Mouse (Mus musculus): Measurements from ENCODE around the gene Sox13. TPM values are rescaled to one million over a fixed set of nuclear protein-coding genes. Genes with fewer than 3 reads are reported as not detected.

Gene Sox13
- polyA plus RNA-seq, 1 experiment from 2014 or later: 8.8 TPM

- Histone ChIP-seq H3K9me3 (no peaks in the 10 kb centered on the region), H3K4me2 (no peak overlapping the region), H3K27ac (replicated peaks) (no peak overlapping the region), H3K4me1 (replicated peaks) (peaks cover 18% of the 10 kb centered on the region), H3K27me3 (no peaks in the 10 kb centered on the region; the same call in 1 of the 2 replicates), H3K4me3 (no peak overlapping the region), H3K9ac (no peak overlapping the region), H3K36me3 (no peaks in the 10 kb centered on the region)
- WGBS: 49% methylated on average over 13 of the region's 13 CpGs
- ATAC-seq (ENCODE audit: low read depth): no peak
These were observed 27.8 kb upstream of the Sox13 start for GRCm38 (mm10) chr1:133451869-133452563.

- Histone ChIP-seq H3K4me3 (no peak overlapping the region), H3K4me1 (replicated peaks) (peaks cover 18% of the 10 kb centered on the region), H3K9ac (no peak overlapping the region), H3K27me3 (no peaks in the 10 kb centered on the region; the same call in 1 of the 2 replicates), H3K4me2 (no peak overlapping the region), H3K9me3 (no peaks in the 10 kb centered on the region), H3K36me3 (no peaks in the 10 kb centered on the region), H3K27ac (replicated peaks) (no peak overlapping the region)
- ATAC-seq (ENCODE audit: low read depth): no peak
- 79% methylated on average over 11 of the region's 11 CpGs for WGBS
These were observed 26.8 kb upstream of the Sox13 start for GRCm38 (mm10) chr1:133451025-133451424.

- peak overlapping the region; percentile 11; the same call in 1 of the 2 replicates for H3K4me2 ChIP-seq
- H3K9ac ChIP-seq: no peak overlapping the region
- no peak overlapping the region for H3K27ac ChIP-seq (replicated peaks)
- no peaks in the 10 kb centered on the region for H3K36me3 ChIP-seq
- H3K4me1 ChIP-seq (replicated peaks): peaks cover 18% of the 10 kb centered on the region
- H3K9me3 ChIP-seq: peaks cover 2% of the 10 kb centered on the region
- no peak for ATAC-seq (ENCODE audit: low read depth)
- H3K27me3 ChIP-seq: no peaks in the 10 kb centered on the region; the same call in 1 of the 2 replicates
- H3K4me3 ChIP-seq: no peak overlapping the region
- WGBS: 26% methylated on average over 14 of the region's 14 CpGs
These were observed 24.3 kb upstream of the Sox13 start for GRCm38 (mm10) chr1:133448351-133448931.

GRCm38 (mm10) chr1:133446291-133446690 lies 22.1 kb upstream of the Sox13 start:
- no peak for ATAC-seq (ENCODE audit: low read depth)
- H3K4me3 ChIP-seq: no peak overlapping the region
- no peak overlapping the region for H3K4me2 ChIP-seq
- H3K36me3 ChIP-seq: no peaks in the 10 kb centered on the region
- no peak overlapping the region for H3K9ac ChIP-seq
- WGBS: 90% methylated on average over 4 of the region's 4 CpGs
- no peak overlapping the region for H3K27ac ChIP-seq (replicated peaks)
- H3K9me3 ChIP-seq: peaks cover 5% of the 10 kb centered on the region
- no peaks in the 10 kb centered on the region for H3K27me3 ChIP-seq
- H3K4me1 ChIP-seq (replicated peaks): peaks cover 7% of the 10 kb centered on the region

GRCm38 (mm10) chr1:133444315-133444714 lies 20.1 kb upstream of the Sox13 start:
- no peak overlapping the region for H3K4me3 ChIP-seq
- H3K9me3 ChIP-seq: peaks cover 5% of the 10 kb centered on the region
- H3K4me2 ChIP-seq: no peak overlapping the region
- peaks cover 7% of the 10 kb centered on the region for H3K4me1 ChIP-seq (replicated peaks)
- H3K27me3 ChIP-seq: no peaks in the 10 kb centered on the region
- H3K9ac ChIP-seq: no peak overlapping the region
- H3K27ac ChIP-seq (replicated peaks): no peak overlapping the region
- no peak for ATAC-seq (ENCODE audit: low read depth)
- 87% methylated on average over 8 of the region's 8 CpGs for WGBS
- H3K36me3 ChIP-seq: no peaks in the 10 kb centered on the region

- no peak overlapping the region for H3K9ac ChIP-seq
- WGBS: 21% methylated on average over 14 of the region's 14 CpGs
- H3K9me3 ChIP-seq: peaks cover under 1% of the 10 kb centered on the region; the same call in 1 of the 2 replicates
- peaks cover 20% of the 10 kb centered on the region for H3K4me1 ChIP-seq (replicated peaks)
- no peaks in the 10 kb centered on the region for H3K27me3 ChIP-seq
- H3K4me3 ChIP-seq: no peak overlapping the region
- no peak for ATAC-seq (ENCODE audit: low read depth)
- no peak overlapping the region for H3K27ac ChIP-seq (replicated peaks)
- no peaks in the 10 kb centered on the region for H3K36me3 ChIP-seq
- H3K4me2 ChIP-seq: no peak overlapping the region
These were observed 13.9 kb upstream of the Sox13 start for GRCm38 (mm10) chr1:133437916-133438683.

GRCm38 (mm10) chr1:133434756-133435112 lies 10.6 kb upstream of the Sox13 start:
- peak overlapping the region; percentile 47; the same call in 1 of the 2 replicates for H3K9ac ChIP-seq
- H3K9me3 ChIP-seq: peaks cover 6% of the 10 kb centered on the region
- ATAC-seq (ENCODE audit: low read depth): no peak; the same call in 1 of the 2 replicates
- H3K27me3 ChIP-seq: no peaks in the 10 kb centered on the region
- H3K4me1 ChIP-seq (replicated peaks): peaks cover 24% of the 10 kb centered on the region
- H3K4me3 ChIP-seq: peak overlapping the region; percentile 14; the same call in 1 of the 2 replicates
- no peaks in the 10 kb centered on the region for H3K36me3 ChIP-seq
- peak overlapping the region; percentile 67 for H3K27ac ChIP-seq (replicated peaks)
- 2% methylated on average over 10 of the region's 10 CpGs for WGBS
- H3K4me2 ChIP-seq: peak overlapping the region; percentile 44

- H3K4me2 ChIP-seq: peak overlapping the region; percentile 44
- peak overlapping the region; percentile 47 for H3K9ac ChIP-seq
- H3K4me3 ChIP-seq: peak overlapping the region; percentile 14; the same call in 1 of the 2 replicates
- 2% methylated on average over 9 of the region's 12 CpGs for WGBS
- H3K4me1 ChIP-seq (replicated peaks): peaks cover 24% of the 10 kb centered on the region
- peaks cover 11% of the 10 kb centered on the region for H3K9me3 ChIP-seq
- no peaks in the 10 kb centered on the region for H3K36me3 ChIP-seq
- H3K27ac ChIP-seq (replicated peaks): peak overlapping the region; percentile 67
- H3K27me3 ChIP-seq: no peaks in the 10 kb centered on the region
- peak; percentile 82 for ATAC-seq (ENCODE audit: low read depth)
These were observed 10.0 kb upstream of the Sox13 start for GRCm38 (mm10) chr1:133434018-133434755.

GRCm38 (mm10) chr1:133432566-133432965 lies 8.4 kb upstream of the Sox13 start:
- no peak overlapping the region for H3K9ac ChIP-seq
- H3K9me3 ChIP-seq: peaks cover 13% of the 10 kb centered on the region
- no peak overlapping the region for H3K4me3 ChIP-seq
- H3K27ac ChIP-seq (replicated peaks): no peak overlapping the region
- no peaks in the 10 kb centered on the region for H3K36me3 ChIP-seq
- WGBS: 8% methylated on average over 2 of the region's 2 CpGs
- H3K27me3 ChIP-seq: no peaks in the 10 kb centered on the region
- peaks cover 19% of the 10 kb centered on the region for H3K4me1 ChIP-seq (replicated peaks)
- no peak overlapping the region for H3K4me2 ChIP-seq
- ATAC-seq (ENCODE audit: low read depth): no peak

GRCm38 (mm10) chr1:133431133-133431532 lies 7.0 kb upstream of the Sox13 start:
- 95% methylated on average over 2 of the region's 2 CpGs for WGBS
- no peak overlapping the region for H3K4me3 ChIP-seq
- H3K27ac ChIP-seq (replicated peaks): no peak overlapping the region
- H3K9ac ChIP-seq: no peak overlapping the region
- no peaks in the 10 kb centered on the region for H3K27me3 ChIP-seq
- H3K4me2 ChIP-seq: no peak overlapping the region
- ATAC-seq (ENCODE audit: low read depth): no peak
- H3K4me1 ChIP-seq (replicated peaks): peaks cover 19% of the 10 kb centered on the region
- peaks cover 13% of the 10 kb centered on the region for H3K9me3 ChIP-seq
- no peaks in the 10 kb centered on the region for H3K36me3 ChIP-seq

- Histone ChIP-seq H3K27me3 (no peaks in the 10 kb centered on the region), H3K9me3 (peaks cover 6% of the 10 kb centered on the region; the same call in 1 of the 2 replicates), H3K27ac (replicated peaks) (no peak overlapping the region), H3K4me2 (peak overlapping the region; percentile 89), H3K4me3 (peak overlapping the region; percentile 67; the same call in 1 of the 2 replicates), H3K9ac (no peak overlapping the region), H3K36me3 (no peaks in the 10 kb centered on the region), H3K4me1 (replicated peaks) (peaks cover 28% of the 10 kb centered on the region)
- WGBS: 56% methylated on average over 4 of the region's 4 CpGs
- ATAC-seq (ENCODE audit: low read depth): no peak
These were observed 467 bp upstream of the Sox13 start for GRCm38 (mm10) chr1:133424547-133425140.
